Mouse (Mus musculus) liver, postnatal 0 days (tissue): ENCODE results near the gene Cdkl4.

Source experiments
- CTCF ChIP-seq: sonication (generic); IDR thresholded peaks from 2 replicates; pipeline ENCODE4 v1.5.1; 2016; ENCODE audit warnings: antibody characterized with exemption, low read depth
- EP300 ChIP-seq: IDR thresholded peaks from 2 replicates; pipeline ENCODE4 v1.6.1; 2016; ENCODE audit warnings: antibody characterized with exemption, low read depth, mild to moderate bottlenecking

DNA sequence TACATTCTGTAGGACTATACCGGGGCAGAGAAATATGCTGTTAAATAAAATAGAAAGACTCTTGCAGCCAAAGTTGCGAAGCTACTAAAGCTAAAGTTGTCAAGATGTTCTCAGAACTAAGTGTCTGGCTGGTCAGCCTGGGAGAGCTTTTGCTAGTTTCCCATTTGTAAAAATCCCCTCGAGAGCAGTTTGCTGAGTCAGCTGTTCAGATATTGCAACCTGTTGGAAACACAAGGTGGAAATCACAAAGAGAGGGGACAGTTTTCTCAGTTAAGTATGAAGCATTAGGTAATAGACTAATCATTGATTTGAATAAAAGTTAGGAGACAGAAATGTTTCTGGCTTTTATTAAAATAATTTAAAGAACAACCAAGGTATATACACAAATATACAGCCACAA lies 54.4 kb downstream of the Cdkl4 start:
- TF ChIP-seq CTCF: no peak
- TF ChIP-seq EP300: no peak
